Mouse (Mus musculus): Measurements from ENCODE around the gene Serpina3g. TPM values are rescaled to one million over a fixed set of nuclear protein-coding genes. Genes with fewer than 3 reads are reported as not detected.
"Not testable (repeated sequence)": the region's sequence is repeated elsewhere in the genome, so short reads cannot be mapped to it uniquely, and the experiment has no call there.

Serpina3g gene
- polyA plus RNA-seq, 1 experiment, result 14.4 TPM

DNA sequence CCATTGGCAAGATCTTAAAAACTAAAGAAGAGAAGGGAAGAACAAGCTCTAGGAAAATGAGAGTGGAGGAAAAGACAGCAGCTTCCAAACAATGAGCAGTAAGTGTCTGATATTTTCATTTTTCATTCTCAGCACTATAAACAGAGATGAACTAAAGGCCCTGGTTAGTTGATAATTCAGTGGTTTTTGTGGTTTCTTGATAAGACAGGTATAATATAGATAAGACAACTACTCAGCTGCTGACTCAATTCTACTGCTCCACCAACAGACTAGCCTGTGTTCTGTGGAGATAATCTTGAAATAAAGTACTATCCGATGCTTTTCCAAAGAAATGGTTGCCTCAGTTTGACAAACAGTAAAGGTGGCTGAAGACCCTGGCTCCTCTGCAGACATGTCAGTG, 20.8 kb upstream of the Serpina3g start:
- no peaks in the 10 kb centered on the region for H3K27me3 ChIP-seq (ENCODE audit: control insufficient read depth, insufficient read depth, low read length)
- no peak overlapping the region for H3K4me3 ChIP-seq (ENCODE audit: control insufficient read depth, low read depth, low read length)
- no peak overlapping the region for H3K27ac ChIP-seq (ENCODE audit: control insufficient read depth, insufficient read depth, low read depth, low read length)
- TF ChIP-seq POLR2A (IDR thresholded peaks at IDR 0.05; ENCODE audit: control insufficient read depth, low read depth, low read length) (no peak), CTCF (IDR thresholded peaks at IDR 0.05; ENCODE audit: control insufficient read depth, insufficient read depth, insufficient replicate concordance, low read depth, low read length) (no peak)
- no peaks in the 10 kb centered on the region for H3K4me1 ChIP-seq (ENCODE audit: control insufficient read depth, insufficient read depth, low read length)
- no peaks in the 10 kb centered on the region for H3K36me3 ChIP-seq (ENCODE audit: control insufficient read depth, insufficient read depth, low read length)

GRCm38 (mm10) chr12:104221616-104222015, 14.4 kb upstream of the Serpina3g start:
- no peak overlapping the region for H3K4me3 ChIP-seq (ENCODE audit: control insufficient read depth, low read depth, low read length)
- no peaks in the 10 kb centered on the region for H3K4me1 ChIP-seq (ENCODE audit: control insufficient read depth, insufficient read depth, low read length)
- TF ChIP-seq POLR2A (IDR thresholded peaks at IDR 0.05; ENCODE audit: control insufficient read depth, low read depth, low read length) (no peak), CTCF (IDR thresholded peaks at IDR 0.05; ENCODE audit: control insufficient read depth, insufficient read depth, insufficient replicate concordance, low read depth, low read length) (no peak)
- H3K27me3 ChIP-seq (ENCODE audit: control insufficient read depth, insufficient read depth, low read length), result no peaks in the 10 kb centered on the region
- no peaks in the 10 kb centered on the region for H3K36me3 ChIP-seq (ENCODE audit: control insufficient read depth, insufficient read depth, low read length)
- no peak overlapping the region for H3K27ac ChIP-seq (ENCODE audit: control insufficient read depth, insufficient read depth, low read depth, low read length)

- Histone ChIP-seq H3K36me3 (ENCODE audit: control insufficient read depth, insufficient read depth, low read length) (no peaks in the 10 kb centered on the region), H3K4me1 (ENCODE audit: control insufficient read depth, insufficient read depth, low read length) (no peaks in the 10 kb centered on the region), H3K27ac (ENCODE audit: control insufficient read depth, insufficient read depth, low read depth, low read length) (no peak overlapping the region), H3K4me3 (ENCODE audit: control insufficient read depth, low read depth, low read length) (no peak overlapping the region), H3K27me3 (ENCODE audit: control insufficient read depth, insufficient read depth, low read length) (no peaks in the 10 kb centered on the region)
- TF ChIP-seq POLR2A (IDR thresholded peaks at IDR 0.05; ENCODE audit: control insufficient read depth, low read depth, low read length) (no peak), CTCF (IDR thresholded peaks at IDR 0.05; ENCODE audit: control insufficient read depth, insufficient read depth, insufficient replicate concordance, low read depth, low read length) (no peak)
These were observed 12.4 kb upstream of the Serpina3g start for GRCm38 (mm10) chr12:104223690-104224089.

DNA sequence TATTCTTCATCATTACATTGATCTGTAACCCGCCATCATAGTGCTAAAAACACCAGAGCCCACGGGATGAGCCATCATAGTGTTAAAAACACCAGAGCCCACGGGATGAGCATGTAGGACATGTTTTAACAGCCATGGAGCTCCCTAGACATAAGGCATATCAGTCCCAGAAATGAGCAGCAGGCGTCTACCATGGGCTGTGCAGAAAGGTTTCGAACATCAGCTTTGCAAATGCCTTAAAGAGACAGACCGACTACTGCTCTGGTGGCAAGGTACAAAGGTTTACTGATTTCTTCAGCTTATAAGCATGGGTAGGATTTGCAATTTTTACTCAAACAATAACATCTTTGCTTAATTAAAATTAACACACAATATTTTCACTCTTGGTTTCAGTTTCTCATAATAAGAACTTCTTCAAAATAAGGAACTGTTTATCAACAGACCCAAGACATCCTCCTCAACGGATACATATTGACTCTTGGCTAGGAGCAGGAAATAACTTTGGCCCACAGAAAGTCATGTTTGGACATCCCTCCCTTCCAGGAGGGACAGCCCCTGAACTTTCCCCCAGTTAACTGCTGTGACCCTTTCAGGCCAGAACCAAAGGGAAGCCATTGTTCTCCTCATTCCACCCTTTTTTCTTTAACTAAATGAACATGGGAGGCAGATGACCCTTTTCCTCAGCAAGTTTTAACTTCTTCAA, 11.3 kb upstream of the Serpina3g start:
- H3K36me3 ChIP-seq (ENCODE audit: control insufficient read depth, insufficient read depth, low read length), result no peaks in the 10 kb centered on the region
- H3K27me3 ChIP-seq (ENCODE audit: control insufficient read depth, insufficient read depth, low read length), result no peaks in the 10 kb centered on the region
- no peak overlapping the region for H3K27ac ChIP-seq (ENCODE audit: control insufficient read depth, insufficient read depth, low read depth, low read length)
- H3K4me1 ChIP-seq (ENCODE audit: control insufficient read depth, insufficient read depth, low read length), result no peaks in the 10 kb centered on the region
- no peak overlapping the region for H3K4me3 ChIP-seq (ENCODE audit: control insufficient read depth, low read depth, low read length)
- TF ChIP-seq CTCF (IDR thresholded peaks at IDR 0.05; ENCODE audit: control insufficient read depth, insufficient read depth, insufficient replicate concordance, low read depth, low read length) (no peak), POLR2A (IDR thresholded peaks at IDR 0.05; ENCODE audit: control insufficient read depth, low read depth, low read length) (no peak)

- Histone ChIP-seq H3K27ac (ENCODE audit: control insufficient read depth, insufficient read depth, low read depth, low read length) (no peak overlapping the region), H3K4me1 (ENCODE audit: control insufficient read depth, insufficient read depth, low read length) (no peaks in the 10 kb centered on the region), H3K4me3 (ENCODE audit: control insufficient read depth, low read depth, low read length) (no peak overlapping the region), H3K27me3 (ENCODE audit: control insufficient read depth, insufficient read depth, low read length) (no peaks in the 10 kb centered on the region), H3K36me3 (ENCODE audit: control insufficient read depth, insufficient read depth, low read length) (no peaks in the 10 kb centered on the region)
- TF ChIP-seq CTCF (IDR thresholded peaks at IDR 0.05; ENCODE audit: control insufficient read depth, insufficient read depth, insufficient replicate concordance, low read depth, low read length) (no peak), POLR2A (IDR thresholded peaks at IDR 0.05; ENCODE audit: control insufficient read depth, low read depth, low read length) (no peak)
These were observed 5.3 kb upstream of the Serpina3g start for GRCm38 (mm10) chr12:104230762-104231161.

GRCm38 (mm10) chr12:104238048-104238447, 2.0 kb downstream of the Serpina3g start:
- H3K36me3 ChIP-seq (ENCODE audit: control insufficient read depth, insufficient read depth, low read length); H3K4me3 ChIP-seq (ENCODE audit: control insufficient read depth, low read depth, low read length); H3K27me3 ChIP-seq (ENCODE audit: control insufficient read depth, insufficient read depth, low read length); H3K27ac ChIP-seq (ENCODE audit: control insufficient read depth, insufficient read depth, low read depth, low read length); H3K4me1 ChIP-seq (ENCODE audit: control insufficient read depth, insufficient read depth, low read length): not testable (repeated sequence)

GRCm38 (mm10) chr12:104243307-104243706, 7.3 kb downstream of the Serpina3g start:
- no peaks in the 10 kb centered on the region for H3K36me3 ChIP-seq (ENCODE audit: control insufficient read depth, insufficient read depth, low read length)
- H3K27me3 ChIP-seq (ENCODE audit: control insufficient read depth, insufficient read depth, low read length), result no peaks in the 10 kb centered on the region
- H3K27ac ChIP-seq (ENCODE audit: control insufficient read depth, insufficient read depth, low read depth, low read length), result no peak overlapping the region
- no peaks in the 10 kb centered on the region for H3K4me1 ChIP-seq (ENCODE audit: control insufficient read depth, insufficient read depth, low read length)
- TF ChIP-seq CTCF (IDR thresholded peaks at IDR 0.05; ENCODE audit: control insufficient read depth, insufficient read depth, insufficient replicate concordance, low read depth, low read length), result no peak
- TF ChIP-seq POLR2A (IDR thresholded peaks at IDR 0.05; ENCODE audit: control insufficient read depth, low read depth, low read length), result no peak
- H3K4me3 ChIP-seq (ENCODE audit: control insufficient read depth, low read depth, low read length), result no peak overlapping the region

DNA sequence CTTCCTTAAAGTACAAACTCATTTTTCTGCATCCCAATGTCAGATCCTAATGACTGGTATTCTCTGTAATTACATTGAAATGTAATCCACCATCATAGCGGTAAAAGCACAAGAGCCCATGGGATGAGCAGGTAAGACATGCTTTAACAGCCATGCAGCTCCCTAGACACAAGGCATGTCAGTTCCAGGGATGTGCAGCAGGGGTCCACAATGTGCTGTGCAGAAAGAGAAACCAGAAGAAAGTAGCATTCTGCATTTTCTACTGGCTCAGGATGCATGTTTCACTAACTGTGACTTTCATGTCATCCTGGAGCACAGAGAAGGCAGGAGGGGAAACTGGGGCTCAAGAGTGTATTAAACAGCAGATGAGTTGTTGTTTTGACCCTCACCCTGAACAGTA, 9.0 kb downstream of the Serpina3g start:
- no peaks in the 10 kb centered on the region for H3K4me1 ChIP-seq (ENCODE audit: control insufficient read depth, insufficient read depth, low read length)
- no peaks in the 10 kb centered on the region for H3K27me3 ChIP-seq (ENCODE audit: control insufficient read depth, insufficient read depth, low read length)
- H3K27ac ChIP-seq (ENCODE audit: control insufficient read depth, insufficient read depth, low read depth, low read length), result no peak overlapping the region
- H3K36me3 ChIP-seq (ENCODE audit: control insufficient read depth, insufficient read depth, low read length), result no peaks in the 10 kb centered on the region
- peak; percentile 13; the same call in 1 of the 2 replicates for TF ChIP-seq CTCF (IDR thresholded peaks at IDR 0.05; ENCODE audit: control insufficient read depth, insufficient read depth, insufficient replicate concordance, low read depth, low read length)
- TF ChIP-seq POLR2A (IDR thresholded peaks at IDR 0.05; ENCODE audit: control insufficient read depth, low read depth, low read length), result no peak
- no peak overlapping the region for H3K4me3 ChIP-seq (ENCODE audit: control insufficient read depth, low read depth, low read length)

Measured in testis, adult 2 months (tissue).